Mouse (Mus musculus): ENCODE measurements around the gene Hcrtr1.

- TF ChIP-seq POLR2A (IDR thresholded peaks at IDR 0.05; ENCODE audit: extremely low read depth, insufficient read depth, low read length): no peak
- no peak for TF ChIP-seq CTCF (IDR thresholded peaks at IDR 0.05; ENCODE audit: extremely low read depth, insufficient read depth, low read length)
Measured at GRCm38 (mm10) chr4:130175072-130175711, 36.0 kb upstream of the Hcrtr1 start, which contains the start of gene Tinagl1.
